8 mouse cellular contexts compared by ENCODE assay signal in the genomic region with DNA sequence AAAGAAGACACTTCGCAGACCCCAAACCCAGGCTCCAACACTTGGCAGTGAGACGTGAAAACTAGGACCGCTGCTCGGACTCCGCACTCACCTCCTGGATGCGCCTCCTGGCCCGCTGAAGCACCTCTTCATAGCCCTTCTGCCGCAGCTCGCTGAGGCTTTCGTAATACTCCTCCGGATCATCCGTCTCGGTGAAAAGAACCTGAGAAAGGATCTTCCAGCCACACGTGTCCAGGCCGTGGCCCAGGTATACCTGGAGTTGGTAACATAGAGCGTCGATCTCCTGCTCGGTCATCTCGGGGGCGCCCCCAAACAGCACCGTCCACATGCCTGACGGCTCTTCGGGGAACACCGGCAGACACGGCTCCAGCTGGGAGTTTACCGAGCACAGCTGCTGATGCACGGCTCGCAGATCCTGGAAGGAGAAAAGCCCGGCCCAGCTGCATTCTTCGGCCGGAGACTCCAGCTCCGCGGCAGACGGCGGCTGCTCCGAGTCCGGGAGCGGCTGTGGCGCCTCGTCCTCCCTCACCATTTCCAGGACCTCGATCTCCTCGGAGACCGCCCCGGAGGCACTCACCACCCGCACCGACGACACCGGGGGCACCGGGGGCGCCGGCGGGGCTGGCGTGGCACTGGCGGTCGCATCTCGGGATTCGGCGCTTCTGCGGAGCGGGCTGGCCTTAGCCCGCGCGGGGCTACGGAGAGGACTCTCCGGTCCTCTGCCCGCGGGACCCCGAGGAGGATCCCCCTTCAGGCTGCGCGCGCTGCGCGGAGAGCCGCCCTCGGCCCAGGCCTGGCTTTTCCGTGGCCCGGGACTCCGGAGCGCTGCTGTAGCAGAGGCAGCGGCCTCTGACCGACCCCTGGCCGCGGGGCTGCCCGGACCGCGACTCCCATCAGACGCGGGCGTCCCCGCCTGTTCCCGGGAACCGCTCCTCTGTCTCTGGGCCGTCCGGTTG. TPM values are rescaled to one million over a fixed set of nuclear protein-coding genes. Genes with fewer than 3 reads are reported as not detected.
A peak's percentile ranks its signal among the peaks of the same experiment; 100 is the strongest.
DNase-seq lines count a peak whose midpoint lies in the region; ATAC-seq lines count a peak whose summit lies in the region.

No protein-coding gene starts in this region.

- H3K36me3 ChIP-seq in intestine, embryonic 14.5 days (ENCODE audit: control insufficient read depth, insufficient read depth, low read length), result no peaks in the 10 kb centered on the region
- peaks cover 9% of the 10 kb centered on the region for H3K36me3 ChIP-seq in limb, embryonic 13.5 days
- no peaks in the 10 kb centered on the region; the same call in 1 of the 2 replicates for H3K36me3 ChIP-seq in midbrain, embryonic 14.5 days (ENCODE audit: control insufficient read depth, insufficient read depth, low read length)

- H3K9me3 ChIP-seq in intestine, embryonic 14.5 days (ENCODE audit: control insufficient read depth, low read length), result no peaks in the 10 kb centered on the region
- H3K9me3 ChIP-seq in limb, embryonic 13.5 days, result no peaks in the 10 kb centered on the region
- no peaks in the 10 kb centered on the region for H3K9me3 ChIP-seq in midbrain, embryonic 14.5 days (ENCODE audit: control insufficient read depth, low read length)

- H3K4me1 ChIP-seq in intestine, embryonic 14.5 days (replicated peaks; ENCODE audit: control insufficient read depth, insufficient read depth, low read length), result peaks cover 22% of the 10 kb centered on the region
- peaks cover 23% of the 10 kb centered on the region for H3K4me1 ChIP-seq in limb, embryonic 13.5 days
- H3K4me1 ChIP-seq in midbrain, embryonic 14.5 days (ENCODE audit: control insufficient read depth, insufficient read depth, low read length), result peaks cover 33% of the 10 kb centered on the region

- peak; percentile 26 for DNase-seq in layer of hippocampus, adult 11-12 months (ENCODE audit: low spot score)
- DNase-seq in layer of hippocampus, adult 9-10 months (ENCODE audit: low spot score), result no peak
- peak; percentile 54 for DNase-seq in embryo, embryonic 10.5 days (ENCODE audit: low spot score)
- DNase-seq in gastrocnemius, postnatal 25 days, result peak; percentile 18
- peak; percentile 82 for DNase-seq in intestine, embryonic 14.5 days (ENCODE audit: low spot score)
- DNase-seq in midbrain, embryonic 14.5 days, result peak; percentile 62
- peak; percentile 60 for DNase-seq in spleen, adult 12 weeks (ENCODE audit: low spot score)

- H3K27ac ChIP-seq in intestine, embryonic 14.5 days (ENCODE audit: low read depth), result peak overlapping the region; percentile 96
- peak overlapping the region; percentile 93 for H3K27ac ChIP-seq in limb, embryonic 13.5 days
- H3K27ac ChIP-seq in midbrain, embryonic 14.5 days (replicated peaks; ENCODE audit: low read depth, low read length), result peak overlapping the region; percentile 96

- H3K9ac ChIP-seq in intestine, embryonic 14.5 days (ENCODE audit: low read length), result peak overlapping the region; percentile 67
- H3K9ac ChIP-seq in limb, embryonic 13.5 days, result peak overlapping the region; percentile 97
- H3K9ac ChIP-seq in midbrain, embryonic 14.5 days (replicated peaks; ENCODE audit: low read length), result peak overlapping the region; percentile 91

- peak overlapping the region; percentile 83 for H3K4me2 ChIP-seq in intestine, embryonic 14.5 days (ENCODE audit: low read length)
- peak overlapping the region; percentile 87 for H3K4me2 ChIP-seq in limb, embryonic 13.5 days (replicated peaks)
- peak overlapping the region; percentile 90 for H3K4me2 ChIP-seq in midbrain, embryonic 14.5 days (ENCODE audit: low read length)

- H3K4me3 ChIP-seq in intestine, embryonic 14.5 days (ENCODE audit: low read depth, low read length), result peak overlapping the region; percentile 92
- H3K4me3 ChIP-seq in limb, embryonic 13.5 days, result peak overlapping the region; percentile 98
- H3K4me3 ChIP-seq in midbrain, embryonic 14.5 days (replicated peaks; ENCODE audit: low read depth, low read length), result peak overlapping the region; percentile 98

- no peaks in the 10 kb centered on the region for H3K27me3 ChIP-seq in intestine, embryonic 14.5 days (replicated peaks; ENCODE audit: control insufficient read depth, insufficient read depth, low read length)
- H3K27me3 ChIP-seq in limb, embryonic 13.5 days, result no peaks in the 10 kb centered on the region
- H3K27me3 ChIP-seq in midbrain, embryonic 14.5 days (ENCODE audit: control insufficient read depth, insufficient read depth, low read length), result no peaks in the 10 kb centered on the region

- peak; percentile 44 for ATAC-seq in intestine, embryonic 14.5 days (replicated peaks; ENCODE audit: low FRiP score, low TSS enrichment, low read depth)
- peak; percentile 37; the same call in 1 of the 2 replicates for ATAC-seq in limb, embryonic 13.5 days (ENCODE audit: low FRiP score, low read depth)
- peak; percentile 40 for ATAC-seq in midbrain, embryonic 14.5 days (ENCODE audit: low FRiP score, low TSS enrichment)

- under 1% methylated on average over 94 of the region's 94 CpGs for WGBS in intestine, embryonic 14.5 days
- WGBS in limb, embryonic 13.5 days, result under 1% methylated on average over 92 of the region's 94 CpGs
- under 1% methylated on average over 94 of the region's 94 CpGs for WGBS in midbrain, embryonic 14.5 days

RNA-seq across cellular contexts. Expression of gene Jmy, which starts 1.1 kb away (rescaled TPM):
- 10 to 100 TPM; 20.7 to 26.9 TPM for total RNA-seq in gastrocnemius, postnatal 25 days (2021)
- polyA plus RNA-seq in intestine, embryonic 14.5 days (2014; fragmentation: Nextera tagmentation; extraction: Ambion mirVana), result 5.5 and 6.1 TPM in 2 replicates
- 4.1 and 4.7 TPM in 2 replicates for polyA plus RNA-seq in limb, embryonic 13.5 days (2015; fragmentation: Nextera tagmentation; extraction: Ambion mirVana)
- 6.4 and 8.7 TPM in 2 replicates for polyA plus RNA-seq in midbrain, embryonic 14.5 days (2014; fragmentation: Nextera tagmentation; extraction: Ambion mirVana)
